Mouse (Mus musculus): Measurements from ENCODE around the gene Ift81. TPM values are rescaled to one million over a fixed set of nuclear protein-coding genes. Genes with fewer than 3 reads are reported as not detected.

Gene Ift81
- polyA plus RNA-seq, 1 experiment from 2014 or later = 43.0 TPM

DNA sequence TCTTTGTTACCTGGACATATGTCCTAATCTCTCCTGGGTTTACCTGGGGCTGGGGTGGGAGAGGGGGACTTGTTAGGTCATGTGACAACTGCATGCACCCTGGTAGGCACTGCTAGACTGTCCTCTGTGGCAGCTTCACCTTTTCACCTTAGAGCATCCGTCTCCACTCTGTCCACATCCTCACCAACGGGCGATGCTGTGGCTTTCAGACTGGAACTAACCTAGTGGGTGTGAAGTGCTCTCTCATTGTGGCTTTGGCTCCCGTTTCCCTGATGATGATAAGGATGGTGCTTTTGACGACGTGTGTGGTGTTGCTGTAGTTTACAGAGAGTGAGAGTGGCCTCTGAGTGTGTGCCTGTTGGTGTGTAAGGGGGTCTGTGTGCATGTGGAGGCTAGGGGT lies 31.0 kb upstream of the Ift81 start:
- H3K27me3 ChIP-seq = no peaks in the 10 kb centered on the region
- H3K36me3 ChIP-seq = no peaks in the 10 kb centered on the region
- no peak overlapping the region for H3K4me3 ChIP-seq (replicated peaks)
- no peak overlapping the region for H3K9ac ChIP-seq
- H3K4me1 ChIP-seq = peaks cover 6% of the 10 kb centered on the region; the same call in 1 of the 2 replicates
- no peak overlapping the region for H3K4me2 ChIP-seq
- no peaks in the 10 kb centered on the region for H3K9me3 ChIP-seq (replicated peaks)
- WGBS = 77% methylated on average over 6 of the region's 6 CpGs
- no peak overlapping the region for H3K27ac ChIP-seq
- ATAC-seq (replicated peaks; ENCODE audit: low FRiP score) = no peak

- Histone ChIP-seq H3K4me1 (peaks cover 6% of the 10 kb centered on the region; the same call in 1 of the 2 replicates), H3K9me3 (replicated peaks) (no peaks in the 10 kb centered on the region), H3K4me3 (replicated peaks) (no peak overlapping the region), H3K4me2 (no peak overlapping the region; the same call in 1 of the 2 replicates), H3K27me3 (no peaks in the 10 kb centered on the region), H3K36me3 (no peaks in the 10 kb centered on the region), H3K27ac (no peak overlapping the region), H3K9ac (no peak overlapping the region)
- no peak for ATAC-seq (replicated peaks; ENCODE audit: low FRiP score)
- WGBS = 68% methylated on average over 15 of the region's 15 CpGs
Observed at GRCm38 (mm10) chr5:122644111-122644607, 29.8 kb upstream of the Ift81 start.

GRCm38 (mm10) chr5:122643701-122644100 lies 29.4 kb upstream of the Ift81 start, which contains the start of gene P2rx7:
Gene P2rx7, plus strand, starts transcription at chr5:122643911.
- Histone ChIP-seq H3K9me3 (replicated peaks) (no peaks in the 10 kb centered on the region), H3K4me1 (peaks cover 6% of the 10 kb centered on the region; the same call in 1 of the 2 replicates), H3K9ac (no peak within 1 kb of the TSS), H3K27me3 (no peaks in the 10 kb centered on the region), H3K36me3 (no peaks in the 10 kb centered on the region), H3K27ac (no peak within 1 kb of the TSS), H3K4me3 (replicated peaks) (no peak within 1 kb of the TSS), H3K4me2 (no peak within 1 kb of the TSS; the same call in 1 of the 2 replicates)
- 68% methylated on average over 12 of the region's 12 CpGs for WGBS
- ATAC-seq (replicated peaks; ENCODE audit: low FRiP score) = no peak

DNA sequence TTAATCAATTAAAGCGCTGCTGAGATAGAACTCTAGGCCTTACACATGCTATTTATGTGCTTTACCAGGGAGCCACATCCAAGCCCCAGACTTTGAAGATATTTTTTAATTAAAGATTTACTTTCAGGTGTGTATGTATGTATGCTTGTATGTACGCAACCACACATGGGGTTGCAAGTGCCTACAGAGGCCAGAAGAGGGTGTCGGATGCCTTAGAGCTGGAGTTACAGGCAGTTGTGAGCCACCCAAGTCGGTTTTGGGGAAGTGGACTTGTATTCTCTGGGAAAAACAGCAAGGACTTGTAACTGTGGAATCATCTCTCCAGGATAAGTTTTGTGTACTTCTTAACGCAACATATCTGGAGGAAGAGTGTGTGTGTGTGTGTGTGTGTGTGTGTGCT lies 25.7 kb upstream of the Ift81 start:
- no peaks in the 10 kb centered on the region for H3K36me3 ChIP-seq
- no peak overlapping the region for H3K9ac ChIP-seq
- H3K27ac ChIP-seq = no peak overlapping the region
- 89% methylated on average over 5 of the region's 5 CpGs for WGBS
- H3K9me3 ChIP-seq (replicated peaks) = no peaks in the 10 kb centered on the region
- H3K4me3 ChIP-seq (replicated peaks) = no peak overlapping the region
- H3K4me1 ChIP-seq = peaks cover 18% of the 10 kb centered on the region
- no peak overlapping the region for H3K4me2 ChIP-seq
- no peaks in the 10 kb centered on the region for H3K27me3 ChIP-seq
- no peak for ATAC-seq (replicated peaks; ENCODE audit: low FRiP score)

GRCm38 (mm10) chr5:122639517-122639916 lies 25.2 kb upstream of the Ift81 start:
- Histone ChIP-seq H3K27ac (no peak overlapping the region), H3K27me3 (no peaks in the 10 kb centered on the region), H3K9ac (no peak overlapping the region), H3K36me3 (no peaks in the 10 kb centered on the region), H3K4me3 (replicated peaks) (no peak overlapping the region), H3K4me2 (no peak overlapping the region), H3K4me1 (peaks cover 18% of the 10 kb centered on the region), H3K9me3 (replicated peaks) (no peaks in the 10 kb centered on the region)
- WGBS = 94% methylated on average over 4 of the region's 4 CpGs
- ATAC-seq (replicated peaks; ENCODE audit: low FRiP score) = no peak

GRCm38 (mm10) chr5:122638296-122638695 lies 24.0 kb upstream of the Ift81 start:
- no peak for ATAC-seq (replicated peaks; ENCODE audit: low FRiP score)
- no peak overlapping the region for H3K4me2 ChIP-seq
- no peak overlapping the region for H3K9ac ChIP-seq
- no peak overlapping the region for H3K4me3 ChIP-seq (replicated peaks)
- H3K27ac ChIP-seq = no peak overlapping the region
- H3K9me3 ChIP-seq (replicated peaks) = no peaks in the 10 kb centered on the region
- H3K36me3 ChIP-seq = no peaks in the 10 kb centered on the region
- peaks cover 12% of the 10 kb centered on the region for H3K4me1 ChIP-seq
- 85% methylated on average over 2 of the region's 2 CpGs for WGBS
- H3K27me3 ChIP-seq = no peaks in the 10 kb centered on the region

- H3K9ac ChIP-seq = no peak overlapping the region
- peak overlapping the region; percentile 48 for H3K4me2 ChIP-seq
- no peaks in the 10 kb centered on the region for H3K9me3 ChIP-seq (replicated peaks)
- H3K27me3 ChIP-seq = no peaks in the 10 kb centered on the region
- no peaks in the 10 kb centered on the region for H3K36me3 ChIP-seq
- no peak for ATAC-seq (replicated peaks; ENCODE audit: low FRiP score)
- H3K27ac ChIP-seq = no peak overlapping the region
- H3K4me1 ChIP-seq = peaks cover 12% of the 10 kb centered on the region
- H3K4me3 ChIP-seq (replicated peaks) = peak overlapping the region; percentile 11; the same call in 1 of the 2 replicates
- WGBS = 46% methylated on average over 16 of the region's 16 CpGs
Observed at GRCm38 (mm10) chr5:122636958-122637357, 22.6 kb upstream of the Ift81 start.

DNA sequence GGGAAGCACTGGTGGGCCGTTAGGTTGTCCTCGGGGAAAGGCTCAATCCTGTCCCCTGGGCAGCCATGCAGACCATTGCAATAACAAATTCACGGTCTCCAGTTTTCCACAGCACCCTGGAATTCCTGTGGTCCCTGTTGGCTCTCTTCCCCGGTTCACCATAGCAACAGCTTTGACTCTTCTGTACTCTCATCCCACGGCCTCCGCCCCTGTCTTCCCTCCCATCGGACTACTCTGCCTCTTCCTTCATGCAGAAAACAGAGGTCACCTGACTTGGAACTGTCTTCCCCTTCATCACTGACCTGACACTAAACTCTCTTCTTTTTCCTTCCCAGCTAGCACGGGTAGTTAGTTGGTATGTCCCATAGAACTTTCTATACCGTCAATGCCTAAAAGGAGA lies 22.0 kb upstream of the Ift81 start:
- Histone ChIP-seq H3K27me3 (no peaks in the 10 kb centered on the region), H3K36me3 (no peaks in the 10 kb centered on the region), H3K9ac (no peak overlapping the region), H3K9me3 (replicated peaks) (no peaks in the 10 kb centered on the region), H3K4me2 (no peak overlapping the region), H3K27ac (no peak overlapping the region), H3K4me3 (replicated peaks) (no peak overlapping the region), H3K4me1 (peaks cover 12% of the 10 kb centered on the region)
- peak; percentile 33; the same call in 1 of the 2 replicates for ATAC-seq (replicated peaks; ENCODE audit: low FRiP score)
- 54% methylated on average over 9 of the region's 9 CpGs for WGBS

DNA sequence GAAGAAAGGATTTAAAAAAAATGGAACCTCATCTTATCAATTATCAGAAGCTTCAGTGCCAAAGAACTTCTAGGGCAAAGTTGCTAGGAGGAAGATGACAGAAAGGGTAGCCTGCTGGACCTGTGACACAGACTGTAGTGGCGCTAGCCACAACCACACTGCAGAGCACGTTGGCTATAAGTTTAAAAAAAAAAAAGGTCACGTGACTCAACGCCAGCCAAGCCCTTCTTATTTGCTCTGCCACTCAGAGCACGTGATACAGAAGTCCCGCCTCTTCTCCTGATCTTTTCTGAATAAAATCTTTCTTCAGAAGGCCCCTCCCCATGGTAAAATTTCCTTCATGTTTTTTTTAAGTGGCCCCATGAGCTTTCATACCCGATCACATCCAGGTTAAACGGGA lies 20.9 kb upstream of the Ift81 start:
- H3K36me3 ChIP-seq = no peaks in the 10 kb centered on the region
- no peak overlapping the region for H3K4me3 ChIP-seq (replicated peaks)
- H3K4me2 ChIP-seq = no peak overlapping the region
- H3K9ac ChIP-seq = no peak overlapping the region
- H3K27ac ChIP-seq = no peak overlapping the region
- H3K4me1 ChIP-seq = peaks cover 12% of the 10 kb centered on the region
- H3K27me3 ChIP-seq = no peaks in the 10 kb centered on the region
- WGBS = 76% methylated on average over 8 of the region's 8 CpGs
- no peaks in the 10 kb centered on the region for H3K9me3 ChIP-seq (replicated peaks)
- no peak for ATAC-seq (replicated peaks; ENCODE audit: low FRiP score)

DNA sequence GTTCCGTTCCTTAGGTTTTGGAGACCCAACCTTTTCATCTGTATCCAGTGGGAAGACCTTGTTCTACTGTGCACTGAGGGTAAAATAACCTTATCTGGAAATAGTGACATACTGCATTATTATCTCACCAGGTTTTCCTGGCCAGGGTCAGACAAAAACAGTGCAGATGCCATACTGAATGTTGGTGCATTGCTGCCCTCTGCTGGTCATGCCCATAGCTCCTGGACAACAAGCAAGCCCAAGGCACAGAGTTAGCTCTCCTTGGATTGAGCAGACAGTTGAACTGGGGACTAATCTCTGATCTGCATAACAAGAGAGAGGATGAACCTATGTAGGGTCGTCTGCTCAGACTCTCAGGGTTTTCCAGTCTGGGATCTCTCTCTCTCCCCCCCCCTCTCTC lies 12.9 kb upstream of the Ift81 start:
- peak; percentile 46; the same call in 1 of the 2 replicates for ATAC-seq (replicated peaks; ENCODE audit: low FRiP score)

GRCm38 (mm10) chr5:122625565-122626252 lies 11.4 kb upstream of the Ift81 start:
- Histone ChIP-seq H3K9me3 (replicated peaks) (no peaks in the 10 kb centered on the region), H3K4me3 (replicated peaks) (no peak overlapping the region), H3K4me1 (peaks cover 13% of the 10 kb centered on the region), H3K36me3 (no peaks in the 10 kb centered on the region), H3K27me3 (no peaks in the 10 kb centered on the region), H3K9ac (no peak overlapping the region), H3K27ac (no peak overlapping the region), H3K4me2 (no peak overlapping the region)
- 87% methylated on average over 14 of the region's 14 CpGs for WGBS
- ATAC-seq (replicated peaks; ENCODE audit: low FRiP score) = no peak

More for the DNA sequence above, 12.9 kb upstream of the Ift81 start:
- Histone ChIP-seq H3K4me1 (peaks cover 2% of the 10 kb centered on the region; the same call in 1 of the 2 replicates), H3K27ac (no peak overlapping the region), H3K36me3 (no peaks in the 10 kb centered on the region), H3K4me2 (no peak overlapping the region), H3K27me3 (no peaks in the 10 kb centered on the region), H3K4me3 (replicated peaks) (no peak overlapping the region), H3K9ac (no peak overlapping the region), H3K9me3 (replicated peaks) (no peaks in the 10 kb centered on the region)
- WGBS = 34% methylated on average over 2 of the region's 2 CpGs

GRCm38 (mm10) chr5:122624952-122625479 lies 10.7 kb upstream of the Ift81 start:
- WGBS = 86% methylated on average over 11 of the region's 11 CpGs
- H3K27ac ChIP-seq = no peak overlapping the region
- H3K4me1 ChIP-seq = peaks cover 13% of the 10 kb centered on the region
- H3K9ac ChIP-seq = no peak overlapping the region
- no peaks in the 10 kb centered on the region for H3K36me3 ChIP-seq
- no peak overlapping the region for H3K4me3 ChIP-seq (replicated peaks)
- H3K9me3 ChIP-seq (replicated peaks) = no peaks in the 10 kb centered on the region
- ATAC-seq (replicated peaks; ENCODE audit: low FRiP score) = no peak
- H3K4me2 ChIP-seq = no peak overlapping the region
- H3K27me3 ChIP-seq = no peaks in the 10 kb centered on the region
